Mouse (Mus musculus) lung, postnatal 0 days (tissue): ENCODE measurements around the gene Smarcd3.

Experiments
- CTCF ChIP-seq: IDR thresholded peaks from 2 replicates; pipeline ENCODE4 v1.5.1; 2016; ENCODE audit warnings: antibody characterized with exemption, mild to moderate bottlenecking
- EP300 ChIP-seq: IDR thresholded peaks from 2 replicates; pipeline ENCODE4 v1.6.1; 2016; ENCODE audit warnings: antibody characterized with exemption, mild to moderate bottlenecking, control low read depth

DNA sequence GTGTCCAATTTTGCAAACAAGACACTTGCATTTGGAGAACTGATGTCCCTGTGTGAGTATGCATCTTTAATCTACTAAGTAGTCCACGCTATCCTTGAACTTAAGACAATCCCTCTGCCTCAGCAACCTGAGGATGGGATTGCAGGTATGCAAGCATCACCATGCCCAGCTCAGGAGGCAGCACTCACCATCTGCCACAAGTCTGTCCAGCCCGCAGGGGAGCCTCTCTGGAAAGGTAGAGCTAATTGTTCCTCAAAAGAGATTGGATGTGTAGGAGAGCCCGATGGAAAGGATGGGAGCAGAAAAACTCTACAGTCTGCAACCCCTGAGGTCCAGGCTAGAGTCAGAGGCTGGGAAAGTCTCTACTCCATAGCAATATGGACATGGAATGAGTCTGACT is 5.3 kb downstream of the Smarcd3 start:
- no peak for TF ChIP-seq CTCF
- no peak for TF ChIP-seq EP300
